Mouse (Mus musculus) neural tube, embryonic 15.5 days (tissue): ENCODE data around the gene Rcn1. TPM values are rescaled to one million over a fixed set of nuclear protein-coding genes. Genes with fewer than 3 reads are reported as not detected.

Source experiments
- ATAC-seq: fragments of 200-750 bp; cut with Nextera tagmentation; 2 replicates; pipeline ENCODE4 v1.8.0; 2017; ENCODE audit warnings: mild to moderate bottlenecking, moderate TSS enrichment, moderate library complexity; ENCODE audit not compliant: low FRiP score
- H3K27ac ChIP-seq: fragments of 300-500 bp; sonication (generic); replicated peaks from 2 replicates; pipeline ENCODE4 v1.5.1; 2015; ENCODE audit warnings: mild to moderate bottlenecking, inconsistent platforms
- H3K27me3 ChIP-seq: fragments of 300-500 bp; sonication (generic); replicated peaks from 2 replicates; pipeline ENCODE4 v1.6.1; 2015; ENCODE audit warnings: inconsistent platforms
- H3K36me3 ChIP-seq: fragments of 300-500 bp; sonication (generic); 2 replicates; pipeline ENCODE4 v1.6.1; 2015; ENCODE audit warnings: inconsistent platforms
- H3K4me1 ChIP-seq: fragments of 300-500 bp; sonication (generic); 2 replicates; pipeline ENCODE4 v1.6.1; 2015; ENCODE audit warnings: inconsistent platforms
- H3K4me2 ChIP-seq: fragments of 300-500 bp; sonication (generic); 2 replicates; pipeline ENCODE4 v1.6.1; 2015; ENCODE audit warnings: inconsistent platforms, mild to moderate bottlenecking, moderate library complexity
- H3K4me3 ChIP-seq: fragments of 300-500 bp; sonication (generic); replicated peaks from 2 replicates; pipeline ENCODE4 v1.5.1; 2015; ENCODE audit warnings: mild to moderate bottlenecking, inconsistent platforms
- H3K9ac ChIP-seq: fragments of 300-500 bp; sonication (generic); replicated peaks from 2 replicates; pipeline ENCODE4 v1.6.1; 2015; ENCODE audit warnings: mild to moderate bottlenecking, inconsistent platforms
- H3K9me3 ChIP-seq: fragments of 300-500 bp; sonication (generic); replicated peaks from 2 replicates; pipeline ENCODE4 v1.6.1; 2016; ENCODE audit warnings: inconsistent platforms
- WGBS: fragments of 180-500 bp; shearing (Covaris S2); methylation state at CpG from one replicate; pipeline ENCODE4 v1.1.7; 2015; ENCODE audit warnings: mixed read lengths; 5-methylcytosine and 5-hydroxymethylcytosine counted together
- polyA plus RNA-seq: library from polyadenylated mRNA; unstranded; fragments of >200 nt; fragmentation: Nextera tagmentation; extraction: Ambion mirVana; gene quantifications from 2 replicates; pipeline ENCODE4 v1.2.1, GENCODE M21; 2015

Gene Rcn1
- polyA plus RNA-seq = 73.5 and 85.4 TPM in 2 replicates

GRCm38 (mm10) chr2:105399085-105399891 lies at the start of gene Rcn1:
TSS of gene Rcn1 (minus strand) at chr2:105399319.
- Histone ChIP-seq H3K27me3 (0 out of 2 replicates have a peak, but pooled peaks cover 4% of the 10 kb centered on the region), H3K4me3 (peak within 1 kb of the TSS; percentile 57), H3K9ac (peak within 1 kb of the TSS; percentile 66), H3K4me1 (peaks cover 22% of the 10 kb centered on the region), H3K27ac (peak within 1 kb of the TSS; percentile 81), H3K4me2 (peak within 1 kb of the TSS; percentile 98), H3K9me3 (no peaks in the 10 kb centered on the region), H3K36me3 (no peaks in the 10 kb centered on the region)
- ATAC-seq = peak; percentile 93
- under 1% methylated on average over 56 of the region's 57 CpGs for WGBS

DNA sequence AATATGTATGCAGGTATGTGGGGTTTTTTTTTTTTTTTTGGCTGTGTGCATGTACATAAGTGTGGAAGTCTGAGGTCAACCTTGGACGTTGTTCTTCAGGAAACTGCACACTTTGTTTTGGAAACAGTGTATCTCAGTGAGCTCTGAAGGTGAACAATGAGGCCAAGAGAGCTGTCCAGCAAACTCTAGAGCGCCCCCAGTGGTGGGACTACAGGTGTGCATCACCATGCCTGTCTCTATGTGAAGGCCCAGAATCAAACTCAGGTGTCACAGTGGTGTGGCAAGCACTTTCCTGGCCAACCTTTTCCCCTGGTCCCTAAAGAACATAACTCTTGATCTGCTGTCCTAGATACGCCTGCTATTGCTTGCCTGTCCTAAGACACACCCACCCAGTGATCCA lies 45.0 kb upstream of the Rcn1 start:
- H3K9ac ChIP-seq = no peak overlapping the region
- no peaks in the 10 kb centered on the region for H3K27me3 ChIP-seq
- H3K4me2 ChIP-seq = no peak overlapping the region
- peaks cover 12% of the 10 kb centered on the region for H3K4me1 ChIP-seq
- H3K27ac ChIP-seq = no peak overlapping the region
- no peaks in the 10 kb centered on the region for H3K36me3 ChIP-seq
- no peak overlapping the region for H3K4me3 ChIP-seq
- 41% methylated on average over 3 of the region's 3 CpGs for WGBS
- no peak for ATAC-seq
- H3K9me3 ChIP-seq = no peaks in the 10 kb centered on the region

- no peaks in the 10 kb centered on the region for H3K36me3 ChIP-seq
- H3K27ac ChIP-seq = no peak overlapping the region
- no peak overlapping the region for H3K9ac ChIP-seq
- H3K4me3 ChIP-seq = no peak overlapping the region
- WGBS = 87% methylated on average over 4 of the region's 4 CpGs
- no peaks in the 10 kb centered on the region for H3K4me1 ChIP-seq
- no peaks in the 10 kb centered on the region for H3K9me3 ChIP-seq
- no peak overlapping the region for H3K4me2 ChIP-seq
- no peak for ATAC-seq
- peaks cover under 1% of the 10 kb centered on the region; the same call in 1 of the 2 replicates for H3K27me3 ChIP-seq
Observed at GRCm38 (mm10) chr2:105439022-105439421, 39.9 kb upstream of the Rcn1 start.

GRCm38 (mm10) chr2:105438525-105438924 lies 39.4 kb upstream of the Rcn1 start:
- 83% methylated on average over 2 of the region's 2 CpGs for WGBS
- ATAC-seq = no peak
- Histone ChIP-seq H3K4me2 (no peak overlapping the region), H3K9me3 (no peaks in the 10 kb centered on the region), H3K9ac (no peak overlapping the region), H3K4me1 (no peaks in the 10 kb centered on the region), H3K36me3 (no peaks in the 10 kb centered on the region), H3K4me3 (no peak overlapping the region), H3K27me3 (peaks cover 4% of the 10 kb centered on the region; the same call in 1 of the 2 replicates), H3K27ac (no peak overlapping the region)

DNA sequence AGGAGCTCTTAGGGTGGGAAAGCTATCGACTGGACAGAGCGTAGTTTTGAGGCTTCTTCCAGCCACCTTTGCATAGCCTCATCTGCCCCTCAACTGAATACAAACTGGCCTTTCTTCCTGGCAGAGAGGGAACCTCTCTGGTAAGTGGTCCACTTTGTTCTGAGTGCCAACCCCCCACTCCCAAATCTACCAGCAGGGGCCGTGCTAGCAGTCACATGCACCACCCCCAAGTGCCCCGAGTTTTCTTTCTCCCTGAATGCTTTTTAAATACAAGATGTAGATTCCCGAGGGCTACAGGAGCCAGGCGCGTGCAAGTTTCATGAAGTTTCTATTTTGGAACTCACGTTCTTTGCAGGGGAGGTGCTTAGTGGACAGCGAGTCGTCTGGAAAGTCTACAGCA lies 33.8 kb upstream of the Rcn1 start:
- 23% methylated on average over 10 of the region's 10 CpGs for WGBS
- Histone ChIP-seq H3K4me1 (no peaks in the 10 kb centered on the region), H3K27me3 (peaks cover 16% of the 10 kb centered on the region; the same call in 1 of the 2 replicates), H3K36me3 (no peaks in the 10 kb centered on the region), H3K4me3 (no peak overlapping the region), H3K9me3 (no peaks in the 10 kb centered on the region), H3K4me2 (peak overlapping the region; percentile 38), H3K9ac (no peak overlapping the region), H3K27ac (no peak overlapping the region)
- ATAC-seq = no peak

GRCm38 (mm10) chr2:105430373-105430772 lies 31.3 kb upstream of the Rcn1 start:
- Histone ChIP-seq H3K4me1 (no peaks in the 10 kb centered on the region), H3K27ac (no peak overlapping the region), H3K9ac (no peak overlapping the region), H3K9me3 (no peaks in the 10 kb centered on the region), H3K4me3 (no peak overlapping the region), H3K4me2 (no peak overlapping the region), H3K27me3 (peaks cover 16% of the 10 kb centered on the region), H3K36me3 (no peaks in the 10 kb centered on the region)
- 88% methylated on average over 5 of the region's 5 CpGs for WGBS
- ATAC-seq = no peak

DNA sequence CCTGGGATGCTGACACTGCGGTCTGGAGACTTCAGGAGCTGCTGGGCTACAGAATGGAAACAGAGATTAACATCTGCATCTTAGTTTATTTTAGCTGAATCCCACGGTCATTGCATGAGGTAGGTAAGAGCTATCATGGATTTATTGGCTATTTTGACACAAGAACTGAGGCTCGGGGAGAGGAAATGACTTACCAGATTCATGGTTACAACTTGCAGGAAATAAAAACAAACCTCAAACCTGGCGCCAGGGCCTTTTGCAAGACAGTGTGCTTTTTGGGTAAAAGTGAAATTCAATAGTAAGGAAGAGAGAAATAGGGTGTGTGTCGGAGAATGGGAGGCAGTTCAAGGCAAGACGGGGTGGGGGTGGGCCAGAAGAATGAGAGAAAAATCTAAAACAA lies 30.8 kb upstream of the Rcn1 start:
- WGBS = 84% methylated on average over 6 of the region's 6 CpGs
- Histone ChIP-seq H3K4me2 (no peak overlapping the region), H3K4me3 (no peak overlapping the region), H3K27ac (no peak overlapping the region), H3K9ac (no peak overlapping the region), H3K9me3 (no peaks in the 10 kb centered on the region), H3K27me3 (peaks cover 16% of the 10 kb centered on the region), H3K36me3 (no peaks in the 10 kb centered on the region), H3K4me1 (no peaks in the 10 kb centered on the region)
- ATAC-seq = no peak

DNA sequence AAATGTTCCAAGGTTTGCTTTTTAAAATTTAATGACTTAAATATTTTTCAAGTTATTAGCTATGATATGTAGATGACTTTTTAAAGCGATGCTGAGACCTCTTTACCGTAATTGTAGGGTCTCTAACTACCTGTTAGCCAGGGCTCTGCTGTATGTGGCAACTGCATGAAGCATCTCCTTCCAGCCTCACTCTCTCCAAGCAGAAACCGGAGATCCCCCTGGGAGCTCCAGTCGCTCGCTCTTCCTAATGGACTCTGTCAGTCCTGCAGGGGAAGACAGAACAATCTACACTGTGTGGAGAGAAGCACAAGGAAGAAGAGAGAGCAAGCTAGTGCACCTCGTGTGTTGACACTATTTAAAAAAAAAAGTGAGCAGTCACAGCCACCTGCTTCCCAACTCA lies 29.3 kb upstream of the Rcn1 start:
- ATAC-seq = peak; percentile 51; the same call in 1 of the 2 replicates
- Histone ChIP-seq H3K4me3 (no peak overlapping the region), H3K27ac (no peak overlapping the region), H3K9me3 (no peaks in the 10 kb centered on the region), H3K4me2 (no peak overlapping the region), H3K27me3 (peaks cover 12% of the 10 kb centered on the region), H3K4me1 (no peaks in the 10 kb centered on the region), H3K36me3 (no peaks in the 10 kb centered on the region), H3K9ac (no peak overlapping the region)
- WGBS = 21% methylated on average over 6 of the region's 6 CpGs

GRCm38 (mm10) chr2:105428029-105428428 lies 28.9 kb upstream of the Rcn1 start:
- no peaks in the 10 kb centered on the region for H3K4me1 ChIP-seq
- ATAC-seq = peak; percentile 79; the same call in 1 of the 2 replicates
- H3K27ac ChIP-seq = no peak overlapping the region
- H3K9me3 ChIP-seq = no peaks in the 10 kb centered on the region
- no peak overlapping the region for H3K4me2 ChIP-seq
- H3K4me3 ChIP-seq = no peak overlapping the region
- WGBS = 4% methylated on average over 12 of the region's 12 CpGs
- H3K9ac ChIP-seq = no peak overlapping the region
- peaks cover 12% of the 10 kb centered on the region for H3K27me3 ChIP-seq
- H3K36me3 ChIP-seq = no peaks in the 10 kb centered on the region

DNA sequence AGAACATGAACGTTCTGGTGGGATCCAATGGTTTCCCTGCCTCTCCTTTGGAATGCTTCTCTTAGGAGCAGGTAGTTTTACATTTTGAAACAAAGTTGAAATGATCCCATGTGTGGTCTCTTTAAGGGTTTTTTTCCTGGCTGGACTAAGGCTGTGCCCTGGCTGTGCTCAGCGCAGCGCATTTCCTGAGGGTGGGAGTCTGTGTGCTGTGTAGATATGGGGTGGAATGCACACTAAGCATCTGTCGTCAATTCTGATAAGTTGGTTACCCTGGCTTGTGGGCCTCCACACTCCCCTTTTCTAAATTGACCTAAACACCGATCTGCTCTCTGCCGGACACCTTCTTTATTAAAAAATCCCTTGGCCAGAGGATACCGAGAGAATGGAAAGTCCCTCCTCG lies 28.3 kb upstream of the Rcn1 start:
- Histone ChIP-seq H3K9ac (no peak overlapping the region), H3K27ac (no peak overlapping the region), H3K36me3 (no peaks in the 10 kb centered on the region), H3K27me3 (peaks cover 12% of the 10 kb centered on the region), H3K4me2 (no peak overlapping the region), H3K4me3 (no peak overlapping the region), H3K4me1 (no peaks in the 10 kb centered on the region), H3K9me3 (no peaks in the 10 kb centered on the region)
- WGBS = 85% methylated on average over 8 of the region's 8 CpGs
- no peak for ATAC-seq

GRCm38 (mm10) chr2:105418629-105419227 lies 19.6 kb upstream of the Rcn1 start:
- H3K9me3 ChIP-seq = no peaks in the 10 kb centered on the region

DNA sequence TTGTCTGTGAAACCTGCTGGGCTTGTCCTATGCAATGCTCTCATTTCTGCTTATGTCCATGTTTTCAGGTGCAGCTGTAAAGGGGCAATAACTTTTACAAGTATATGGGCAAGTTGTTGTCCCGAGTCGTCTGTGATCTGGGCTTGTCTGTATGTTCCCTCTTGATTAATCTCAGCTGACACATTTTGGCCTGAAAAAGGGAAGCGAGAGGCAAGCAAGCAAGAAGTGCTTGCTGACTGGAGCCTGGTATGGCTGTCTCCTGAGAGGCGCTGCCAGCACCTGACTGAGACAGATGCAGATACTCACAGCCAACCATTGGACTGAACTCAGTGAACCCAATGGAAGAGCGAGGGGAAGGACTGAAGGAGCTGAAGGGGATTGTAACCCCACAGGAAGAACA lies 18.5 kb upstream of the Rcn1 start:
- Histone ChIP-seq H3K27me3 (no peaks in the 10 kb centered on the region), H3K9me3 (no peaks in the 10 kb centered on the region), H3K9ac (no peak overlapping the region), H3K4me2 (no peak overlapping the region), H3K27ac (no peak overlapping the region), H3K4me1 (peaks cover 14% of the 10 kb centered on the region), H3K4me3 (no peak overlapping the region), H3K36me3 (no peaks in the 10 kb centered on the region)
- no peak for ATAC-seq
- WGBS = 77% methylated on average over 5 of the region's 5 CpGs

More at GRCm38 (mm10) chr2:105418629-105419227, 19.6 kb upstream of the Rcn1 start:
- Histone ChIP-seq H3K36me3 (no peaks in the 10 kb centered on the region), H3K4me1 (peaks cover 14% of the 10 kb centered on the region), H3K4me3 (no peak overlapping the region), H3K4me2 (no peak overlapping the region), H3K27ac (no peak overlapping the region), H3K9ac (no peak overlapping the region), H3K27me3 (no peaks in the 10 kb centered on the region)
- ATAC-seq = no peak
- WGBS = 87% methylated on average over 12 of the region's 12 CpGs
